Mouse (Mus musculus) forebrain, embryonic 11.5 days (tissue): Measurements from ENCODE around the gene Prim2. TPM values are rescaled to one million over a fixed set of nuclear protein-coding genes. Genes with fewer than 3 reads are reported as not detected.

ENCODE experiments used
- ATAC-seq: fragments of 200-750 bp; cut with Nextera tagmentation; replicated peaks from 2 replicates; pipeline ENCODE4 v1.8.0; 2017; ENCODE audit warnings: moderate TSS enrichment; ENCODE audit not compliant: low FRiP score
- DNase-seq: peaks from one replicate; pipeline ENCODE4 v3.0.0-alpha.2; 2017; ENCODE audit warnings: low spot score
- H3K27ac ChIP-seq: fragments of 300-500 bp; sonication (generic); 2 replicates; pipeline ENCODE4 v1.5.1; 2014; ENCODE audit warnings: low read depth, low read length
- H3K27me3 ChIP-seq: fragments of 300-500 bp; sonication (generic); 2 replicates; pipeline ENCODE4 v1.6.1; 2014; ENCODE audit warnings: mild to moderate bottlenecking, low read length, mixed read lengths; ENCODE audit not compliant: control insufficient read depth, insufficient read depth
- H3K36me3 ChIP-seq: fragments of 300-500 bp; sonication (generic); 2 replicates; pipeline ENCODE4 v1.6.1; 2014; ENCODE audit warnings: mild to moderate bottlenecking, low read length, moderate library complexity, mixed read lengths; ENCODE audit not compliant: control insufficient read depth, insufficient read depth
- H3K4me1 ChIP-seq: fragments of 300-500 bp; sonication (generic); replicated peaks from 2 replicates; pipeline ENCODE4 v1.6.1; 2014; ENCODE audit warnings: low read length, mixed read lengths; ENCODE audit not compliant: control insufficient read depth, insufficient read depth
- H3K4me2 ChIP-seq: fragments of 300-500 bp; sonication (generic); 2 replicates; pipeline ENCODE4 v1.6.1; 2014; ENCODE audit warnings: low read depth, mild to moderate bottlenecking, low read length, moderate library complexity, mixed read lengths; ENCODE audit not compliant: severe bottlenecking
- H3K4me3 ChIP-seq: fragments of 300-500 bp; sonication (generic); 2 replicates; pipeline ENCODE4 v1.5.1; 2014; ENCODE audit warnings: low read depth, low read length
- H3K9ac ChIP-seq: fragments of 300-500 bp; sonication (generic); 2 replicates; pipeline ENCODE4 v1.6.1; 2014; ENCODE audit warnings: low read length
- H3K9me3 ChIP-seq: fragments of 300-500 bp; sonication (generic); 2 replicates; pipeline ENCODE4 v1.6.1; 2016; ENCODE audit warnings: low read length, mixed read lengths; ENCODE audit not compliant: control insufficient read depth
- WGBS: fragments of 180-500 bp; shearing (Covaris S2); extraction: QIAGEN DNeasy Blood & Tissue Kit; methylation state at CpG from one replicate; pipeline ENCODE4 v1.1.7; 2014; 5-methylcytosine and 5-hydroxymethylcytosine counted together
- polyA plus RNA-seq: library from polyadenylated mRNA; unstranded; fragments of >200 nt; fragmentation: Nextera tagmentation; extraction: Ambion mirVana; gene quantifications from 2 replicates; pipeline ENCODE4 v1.2.1, GENCODE M21; 2014

The Prim2 gene
- polyA plus RNA-seq, 1 experiment from 2014 or later: 58.8 TPM

GRCm38 (mm10) chr1:33511310-33511709 is 158.3 kb downstream of the Prim2 start:
- H3K9me3 ChIP-seq: no peaks in the 10 kb centered on the region
- H3K27ac ChIP-seq: no peak overlapping the region
- no peak for ATAC-seq
- 97% methylated on average over 4 of the region's 4 CpGs for whole genome bisulfite sequencing
- H3K4me1 ChIP-seq: no peaks in the 10 kb centered on the region
- H3K4me3 ChIP-seq: no peak overlapping the region
- no peak overlapping the region for H3K4me2 ChIP-seq
- DNase-seq: no peak
- H3K9ac ChIP-seq: no peak overlapping the region
- no peaks in the 10 kb centered on the region for H3K27me3 ChIP-seq
- no peaks in the 10 kb centered on the region; the same call in 1 of the 2 replicates for H3K36me3 ChIP-seq

GRCm38 (mm10) chr1:33504371-33504770 is 165.2 kb downstream of the Prim2 start:
- Histone ChIP-seq H3K4me1 (no peaks in the 10 kb centered on the region), H3K36me3 (no peaks in the 10 kb centered on the region), H3K4me2 (no peak overlapping the region), H3K9ac (no peak overlapping the region), H3K9me3 (no peaks in the 10 kb centered on the region), H3K27me3 (no peaks in the 10 kb centered on the region), H3K4me3 (no peak overlapping the region), H3K27ac (no peak overlapping the region)
- ATAC-seq (no peak), DNase-seq (no peak)
- WGBS: 96% methylated on average over 5 of the region's 5 CpGs

GRCm38 (mm10) chr1:33502890-33503289 is 166.7 kb downstream of the Prim2 start:
- Histone ChIP-seq H3K9me3 (no peaks in the 10 kb centered on the region), H3K9ac (no peak overlapping the region), H3K36me3 (no peaks in the 10 kb centered on the region), H3K27me3 (no peaks in the 10 kb centered on the region), H3K4me3 (no peak overlapping the region), H3K27ac (no peak overlapping the region), H3K4me2 (no peak overlapping the region), H3K4me1 (no peaks in the 10 kb centered on the region)
- ATAC-seq: no peak
- WGBS: 83% methylated on average over 7 of the region's 7 CpGs
- no peak for DNase-seq

- Histone ChIP-seq H3K27ac (no peak overlapping the region), H3K27me3 (no peaks in the 10 kb centered on the region), H3K4me1 (no peaks in the 10 kb centered on the region), H3K4me3 (no peak overlapping the region), H3K9me3 (no peaks in the 10 kb centered on the region), H3K4me2 (no peak overlapping the region), H3K9ac (no peak overlapping the region), H3K36me3 (no peaks in the 10 kb centered on the region)
- ATAC-seq: no peak
- DNase-seq: no peak
- WGBS: 85% methylated on average over 1 of the region's 1 CpGs
Observed at GRCm38 (mm10) chr1:33502298-33502697, 167.3 kb downstream of the Prim2 start.

GRCm38 (mm10) chr1:33500111-33500510 is 169.5 kb downstream of the Prim2 start:
- ATAC-seq: no peak
- H3K9ac ChIP-seq: no peak overlapping the region
- no peaks in the 10 kb centered on the region for H3K9me3 ChIP-seq
- no peak overlapping the region for H3K4me2 ChIP-seq
- 90% methylated on average over 9 of the region's 9 CpGs for WGBS
- no peaks in the 10 kb centered on the region for H3K27me3 ChIP-seq
- H3K4me1 ChIP-seq: peaks cover 3% of the 10 kb centered on the region; the same call in 1 of the 2 replicates
- no peak overlapping the region for H3K27ac ChIP-seq
- DNase-seq: no peak
- no peaks in the 10 kb centered on the region for H3K36me3 ChIP-seq
- H3K4me3 ChIP-seq: no peak overlapping the region

- Histone ChIP-seq H3K4me2 (no peak overlapping the region), H3K27me3 (no peaks in the 10 kb centered on the region), H3K9ac (no peak overlapping the region), H3K36me3 (no peaks in the 10 kb centered on the region), H3K27ac (no peak overlapping the region), H3K4me1 (peaks cover 3% of the 10 kb centered on the region; the same call in 1 of the 2 replicates), H3K4me3 (no peak overlapping the region), H3K9me3 (no peaks in the 10 kb centered on the region)
- ATAC-seq (no peak), DNase-seq (no peak)
- WGBS: 93% methylated on average over 4 of the region's 4 CpGs
Observed at GRCm38 (mm10) chr1:33499603-33500002, 170.0 kb downstream of the Prim2 start.

GRCm38 (mm10) chr1:33496128-33496527 is 173.5 kb downstream of the Prim2 start:
- no peaks in the 10 kb centered on the region for H3K27me3 ChIP-seq
- no peak overlapping the region for H3K4me3 ChIP-seq
- H3K27ac ChIP-seq: no peak overlapping the region
- WGBS: 89% methylated on average over 4 of the region's 4 CpGs
- peaks cover 3% of the 10 kb centered on the region; the same call in 1 of the 2 replicates for H3K4me1 ChIP-seq
- ATAC-seq: no peak
- no peaks in the 10 kb centered on the region for H3K9me3 ChIP-seq
- H3K9ac ChIP-seq: no peak overlapping the region
- DNase-seq: no peak
- H3K4me2 ChIP-seq: no peak overlapping the region
- no peaks in the 10 kb centered on the region for H3K36me3 ChIP-seq

- Histone ChIP-seq H3K36me3 (no peaks in the 10 kb centered on the region), H3K4me2 (no peak overlapping the region), H3K9ac (no peak overlapping the region), H3K4me1 (peaks cover 3% of the 10 kb centered on the region; the same call in 1 of the 2 replicates), H3K9me3 (no peaks in the 10 kb centered on the region), H3K27me3 (no peaks in the 10 kb centered on the region), H3K27ac (no peak overlapping the region), H3K4me3 (no peak overlapping the region)
- ATAC-seq (no peak), DNase-seq (no peak)
- 64% methylated on average over 3 of the region's 3 CpGs for WGBS
Observed at GRCm38 (mm10) chr1:33495586-33495985, 174.0 kb downstream of the Prim2 start.

GRCm38 (mm10) chr1:33495203-33495553 is 174.4 kb downstream of the Prim2 start:
- Histone ChIP-seq H3K4me1 (peaks cover 3% of the 10 kb centered on the region; the same call in 1 of the 2 replicates), H3K36me3 (no peaks in the 10 kb centered on the region), H3K27ac (no peak overlapping the region), H3K27me3 (no peaks in the 10 kb centered on the region), H3K4me3 (no peak overlapping the region), H3K9me3 (no peaks in the 10 kb centered on the region), H3K9ac (no peak overlapping the region), H3K4me2 (no peak overlapping the region)
- ATAC-seq (0 out of 2 replicates have a peak, but pooled peaks have one; percentile 28), DNase-seq (no peak)
- WGBS: 71% methylated on average over 8 of the region's 8 CpGs
